Mouse (Mus musculus): ENCODE measurements around the gene Adar.

- TF ChIP-seq CTCF (conservative IDR thresholded peaks at IDR 0.05 in 1 of 2, IDR thresholded peaks at IDR 0.05 in 1 of 2; ENCODE audit: low read depth in 2 of 2, low read length in 2 of 2) (no peak), POLR2AphosphoS2 (IDR thresholded peaks at IDR 0.05; ENCODE audit: low read depth, low read length) (no peak), POLR2A (IDR thresholded peaks at IDR 0.05; ENCODE audit: low read depth, low read length) (no peak), GABPA (IDR thresholded peaks at IDR 0.05; ENCODE audit: insufficient replicate concordance, low read depth, low read length) (no peak), MAFK (IDR thresholded peaks at IDR 0.05; ENCODE audit: insufficient replicate concordance, low read length) (no peak), EP300 (IDR thresholded peaks at IDR 0.05; ENCODE audit: low read length) (no peak), MAX (IDR thresholded peaks at IDR 0.05; ENCODE audit: low read length) (no peak), E2F4 (IDR thresholded peaks at IDR 0.05; ENCODE audit: insufficient replicate concordance, low read depth, low read length) (no peak)
Observed at GRCm38 (mm10) chr3:89738509-89738908, 23.7 kb downstream of the Adar start.
